Mouse (Mus musculus) monocyte, adult 59 days (primary cell): Measurements from ENCODE around the gene Acsl3. TPM values are rescaled to one million over a fixed set of nuclear protein-coding genes. Genes with fewer than 3 reads are reported as not detected.

Experiments
- total RNA-seq, 2 experiments: library from RNA; stranded (reverse); gene quantifications; one replicate each; pipeline ENCODE4 v1.2.4; 2023

Acsl3 gene
- 10 to 100 TPM in 1 of 2 experiments, 1 to 10 TPM in 1; 9.7 to 10.3 TPM for total RNA-seq

GRCm38 (mm10) chr1:78657671-78658440 is at the start of gene Acsl3, which contains the start of gene Utp14b:
TSS of gene Acsl3 (plus strand) at chr1:78657825.
TSS of gene Utp14b (plus strand) at chr1:78658038.

Other genes starting within 250 kb of the Acsl3 start
- gene Farsb, start 168.9 kb upstream of the Acsl3 start, total RNA-seq: 10 to 100 TPM; 30.3 to 32.0 TPM
- gene Mogat1, start 146.8 kb upstream of the Acsl3 start, total RNA-seq: not detected
- gene BC035947, start 145.7 kb upstream of the Acsl3 start, total RNA-seq: not detected
- gene Utp14b, start 213 bp downstream of the Acsl3 start, total RNA-seq: 10 to 100 TPM; 10.4 to 10.8 TPM
- gene Kcne4, start 158.9 kb downstream of the Acsl3 start, total RNA-seq: not detected